Mouse (Mus musculus): ENCODE data around the gene Fkbp2. TPM values are rescaled to one million over a fixed set of nuclear protein-coding genes. Genes with fewer than 3 reads are reported as not detected.

Gene Fkbp2
- polyA plus RNA-seq, 1 experiment from 2014 or later, result 84.8 TPM

GRCm38 (mm10) chr19:6951381-6951968 lies 28.8 kb downstream of the Fkbp2 start:
- WGBS, result 1% methylated on average over 35 of the region's 35 CpGs
- Histone ChIP-seq H3K27ac (ENCODE audit: low read depth) (peak overlapping the region; percentile 99), H3K9ac (peak overlapping the region; percentile 73), H3K4me2 (peak overlapping the region; percentile 95), H3K36me3 (ENCODE audit: insufficient read depth) (peaks cover 33% of the 10 kb centered on the region), H3K9me3 (ENCODE audit: low read depth, low read length) (no peaks in the 10 kb centered on the region), H3K4me3 (ENCODE audit: low read depth, low read length) (peak overlapping the region; percentile 55), H3K27me3 (ENCODE audit: insufficient read depth, low read length) (no peaks in the 10 kb centered on the region), H3K4me1 (ENCODE audit: insufficient read depth) (peaks cover 17% of the 10 kb centered on the region)
- ATAC-seq (ENCODE audit: insufficient read depth) (peak; percentile 80), DNase-seq (peak; percentile 96)
- no peak for TF ChIP-seq CTCF (IDR thresholded peaks at IDR 0.05; ENCODE audit: low read depth)

- WGBS, result under 1% methylated on average over 28 of the region's 28 CpGs
Observed at GRCm38 (mm10) chr19:6950613-6951153, 29.6 kb downstream of the Fkbp2 start.

GRCm38 (mm10) chr19:6949951-6950350 lies 30.4 kb downstream of the Fkbp2 start:
- peak overlapping the region; percentile 95 for H3K4me2 ChIP-seq
- peak overlapping the region; percentile 55 for H3K4me3 ChIP-seq (ENCODE audit: low read depth, low read length)
- H3K9ac ChIP-seq, result peak overlapping the region; percentile 73
- DNase-seq, result no peak
- WGBS, result 52% methylated on average over 5 of the region's 5 CpGs
- H3K4me1 ChIP-seq (ENCODE audit: insufficient read depth), result peaks cover 17% of the 10 kb centered on the region
- no peaks in the 10 kb centered on the region for H3K27me3 ChIP-seq (ENCODE audit: insufficient read depth, low read length)
- H3K9me3 ChIP-seq (ENCODE audit: low read depth, low read length), result no peaks in the 10 kb centered on the region
- ATAC-seq (ENCODE audit: insufficient read depth), result no peak
- H3K27ac ChIP-seq (ENCODE audit: low read depth), result peak overlapping the region; percentile 99
- peaks cover 21% of the 10 kb centered on the region for H3K36me3 ChIP-seq (ENCODE audit: insufficient read depth)
- no peak for TF ChIP-seq CTCF (IDR thresholded peaks at IDR 0.05; ENCODE audit: low read depth)

More at GRCm38 (mm10) chr19:6950613-6951153, 29.6 kb downstream of the Fkbp2 start:
- Histone ChIP-seq H3K36me3 (ENCODE audit: insufficient read depth) (peaks cover 27% of the 10 kb centered on the region), H3K9me3 (ENCODE audit: low read depth, low read length) (no peaks in the 10 kb centered on the region), H3K27me3 (ENCODE audit: insufficient read depth, low read length) (no peaks in the 10 kb centered on the region), H3K4me3 (ENCODE audit: low read depth, low read length) (peak overlapping the region; percentile 55), H3K9ac (peak overlapping the region; percentile 73), H3K27ac (ENCODE audit: low read depth) (peak overlapping the region; percentile 99), H3K4me1 (ENCODE audit: insufficient read depth) (peaks cover 17% of the 10 kb centered on the region), H3K4me2 (peak overlapping the region; percentile 95)
- TF ChIP-seq CTCF (IDR thresholded peaks at IDR 0.05; ENCODE audit: low read depth), result no peak
- peak; percentile 79 for DNase-seq
- ATAC-seq (ENCODE audit: insufficient read depth), result peak; percentile 27

- Histone ChIP-seq H3K36me3 (ENCODE audit: insufficient read depth) (peaks cover 19% of the 10 kb centered on the region), H3K27me3 (ENCODE audit: insufficient read depth, low read length) (no peaks in the 10 kb centered on the region), H3K4me2 (peak overlapping the region; percentile 95), H3K9me3 (ENCODE audit: low read depth, low read length) (no peaks in the 10 kb centered on the region), H3K9ac (no peak overlapping the region), H3K4me3 (ENCODE audit: low read depth, low read length) (peak overlapping the region; percentile 55; the same call in 1 of the 2 replicates), H3K4me1 (ENCODE audit: insufficient read depth) (peaks cover 17% of the 10 kb centered on the region), H3K27ac (ENCODE audit: low read depth) (no peak overlapping the region)
- ATAC-seq (ENCODE audit: insufficient read depth) (no peak), DNase-seq (no peak)
- TF ChIP-seq CTCF (IDR thresholded peaks at IDR 0.05; ENCODE audit: low read depth), result no peak
- 88% methylated on average over 5 of the region's 5 CpGs for WGBS
Observed at GRCm38 (mm10) chr19:6949532-6949931, 30.8 kb downstream of the Fkbp2 start.

GRCm38 (mm10) chr19:6948186-6948585 lies 32.1 kb downstream of the Fkbp2 start:
- DNase-seq (no peak), ATAC-seq (ENCODE audit: insufficient read depth) (no peak)
- Histone ChIP-seq H3K4me2 (no peak overlapping the region), H3K9ac (no peak overlapping the region), H3K36me3 (ENCODE audit: insufficient read depth) (0 out of 2 replicates have a peak, but pooled peaks cover 8% of the 10 kb centered on the region), H3K27me3 (ENCODE audit: insufficient read depth, low read length) (no peaks in the 10 kb centered on the region), H3K27ac (ENCODE audit: low read depth) (no peak overlapping the region), H3K4me3 (ENCODE audit: low read depth, low read length) (no peak overlapping the region), H3K4me1 (ENCODE audit: insufficient read depth) (peaks cover 16% of the 10 kb centered on the region), H3K9me3 (ENCODE audit: low read depth, low read length) (no peaks in the 10 kb centered on the region)
- WGBS, result 75% methylated on average over 4 of the region's 4 CpGs
- TF ChIP-seq CTCF (IDR thresholded peaks at IDR 0.05; ENCODE audit: low read depth), result no peak

GRCm38 (mm10) chr19:6947742-6948141 lies 32.6 kb downstream of the Fkbp2 start:
- Histone ChIP-seq H3K36me3 (ENCODE audit: insufficient read depth) (0 out of 2 replicates have a peak, but pooled peaks cover 8% of the 10 kb centered on the region), H3K9ac (no peak overlapping the region), H3K4me3 (ENCODE audit: low read depth, low read length) (no peak overlapping the region), H3K4me1 (ENCODE audit: insufficient read depth) (peaks cover 16% of the 10 kb centered on the region), H3K4me2 (no peak overlapping the region), H3K9me3 (ENCODE audit: low read depth, low read length) (no peaks in the 10 kb centered on the region), H3K27ac (ENCODE audit: low read depth) (no peak overlapping the region), H3K27me3 (ENCODE audit: insufficient read depth, low read length) (no peaks in the 10 kb centered on the region)
- no peak for TF ChIP-seq CTCF (IDR thresholded peaks at IDR 0.05; ENCODE audit: low read depth)
- ATAC-seq (ENCODE audit: insufficient read depth), result no peak
- no peak for DNase-seq
- 61% methylated on average over 4 of the region's 4 CpGs for WGBS

GRCm38 (mm10) chr19:6943709-6944108 lies 36.6 kb downstream of the Fkbp2 start:
- no peaks in the 10 kb centered on the region for H3K27me3 ChIP-seq (ENCODE audit: insufficient read depth, low read length)
- TF ChIP-seq CTCF (IDR thresholded peaks at IDR 0.05; ENCODE audit: low read depth), result no peak
- no peaks in the 10 kb centered on the region for H3K9me3 ChIP-seq (ENCODE audit: low read depth, low read length)
- H3K27ac ChIP-seq (ENCODE audit: low read depth), result no peak overlapping the region
- no peak overlapping the region for H3K4me2 ChIP-seq
- no peak overlapping the region for H3K4me3 ChIP-seq (ENCODE audit: low read depth, low read length)
- no peak overlapping the region for H3K9ac ChIP-seq
- WGBS, result 86% methylated on average over 6 of the region's 6 CpGs
- ATAC-seq (ENCODE audit: insufficient read depth) (no peak), DNase-seq (no peak)
- H3K36me3 ChIP-seq (ENCODE audit: insufficient read depth), result 0 out of 2 replicates have a peak, but pooled peaks cover 4% of the 10 kb centered on the region
- peaks cover 9% of the 10 kb centered on the region for H3K4me1 ChIP-seq (ENCODE audit: insufficient read depth)
